Mouse (Mus musculus): ENCODE measurements around the gene Jagn1. TPM values are rescaled to one million over a fixed set of nuclear protein-coding genes. Genes with fewer than 3 reads are reported as not detected.

Gene Jagn1
- polyA plus RNA-seq, 1 experiment from 2014 or later: 86.5 TPM

DNA sequence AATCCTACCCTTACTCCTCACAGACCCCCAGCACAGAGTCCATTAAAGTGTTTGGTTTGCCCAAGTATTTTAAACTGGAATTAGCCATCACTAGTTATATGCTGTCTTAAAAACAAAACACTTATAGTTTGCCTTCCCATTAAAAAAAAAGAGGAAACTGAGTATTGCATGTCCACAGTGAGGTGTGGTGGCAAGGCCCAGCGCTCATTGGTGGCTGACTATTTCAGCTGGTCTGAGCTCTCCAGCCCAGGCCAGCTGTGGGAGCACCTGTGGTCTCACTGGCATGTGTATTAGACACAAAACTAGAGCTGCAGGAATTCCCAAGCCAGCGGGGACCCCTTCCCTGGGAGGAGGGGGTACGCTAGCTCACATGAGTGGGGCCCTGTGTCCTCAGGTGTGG, 26.1 kb downstream of the Jagn1 start:
- Histone ChIP-seq H3K27ac (no peak overlapping the region), H3K27me3 (ENCODE audit: insufficient read depth, poor library complexity, severe bottlenecking) (peaks cover 55% of the 10 kb centered on the region), H3K36me3 (no peaks in the 10 kb centered on the region), H3K4me3 (peak overlapping the region; percentile 48), H3K9me3 (no peaks in the 10 kb centered on the region), H3K4me1 (replicated peaks) (peaks cover 47% of the 10 kb centered on the region)
- no peak for DNase-seq (ENCODE audit: low spot score)
- 61% methylated on average over 3 of the region's 3 CpGs for WGBS

- WGBS: 9% methylated on average over 9 of the region's 9 CpGs
- peaks cover 55% of the 10 kb centered on the region for H3K27me3 ChIP-seq (ENCODE audit: insufficient read depth, poor library complexity, severe bottlenecking)
- peak overlapping the region; percentile 72 for H3K27ac ChIP-seq
- H3K4me3 ChIP-seq: peak overlapping the region; percentile 48
- no peaks in the 10 kb centered on the region for H3K36me3 ChIP-seq
- DNase-seq (ENCODE audit: low spot score): peak; percentile 74
- peaks cover 47% of the 10 kb centered on the region for H3K4me1 ChIP-seq (replicated peaks)
- H3K9me3 ChIP-seq: no peaks in the 10 kb centered on the region
Measured at GRCm38 (mm10) chr6:113469021-113469420, 26.7 kb downstream of the Jagn1 start.

- H3K36me3 ChIP-seq: no peaks in the 10 kb centered on the region
- peak overlapping the region; percentile 72 for H3K27ac ChIP-seq
- 2% methylated on average over 31 of the region's 31 CpGs for WGBS
- no peaks in the 10 kb centered on the region for H3K9me3 ChIP-seq
- peaks cover 47% of the 10 kb centered on the region for H3K4me1 ChIP-seq (replicated peaks)
- H3K27me3 ChIP-seq (ENCODE audit: insufficient read depth, poor library complexity, severe bottlenecking): peaks cover 55% of the 10 kb centered on the region
- H3K4me3 ChIP-seq: peak overlapping the region; percentile 48
- peak; percentile 82 for DNase-seq (ENCODE audit: low spot score)
Measured at GRCm38 (mm10) chr6:113469432-113469831, 27.1 kb downstream of the Jagn1 start.

GRCm38 (mm10) chr6:113471297-113471936, 29.0 kb downstream of the Jagn1 start, which contains the start of gene Il17rc:
Gene Il17rc, plus strand, starts transcription at chr6:113471427.
- Histone ChIP-seq H3K36me3 (no peaks in the 10 kb centered on the region), H3K4me3 (peak within 1 kb of the TSS; percentile 36), H3K4me1 (replicated peaks) (peaks cover 40% of the 10 kb centered on the region), H3K9me3 (no peaks in the 10 kb centered on the region), H3K27ac (peak within 1 kb of the TSS; percentile 68), H3K27me3 (ENCODE audit: insufficient read depth, poor library complexity, severe bottlenecking) (peaks cover 49% of the 10 kb centered on the region)
- 19% methylated on average over 12 of the region's 12 CpGs for WGBS
- peak; percentile 33 for DNase-seq (ENCODE audit: low spot score)

GRCm38 (mm10) chr6:113472061-113472460, 29.7 kb downstream of the Jagn1 start:
- WGBS: 65% methylated on average over 10 of the region's 10 CpGs
- no peak for DNase-seq (ENCODE audit: low spot score)
- peaks cover 49% of the 10 kb centered on the region for H3K27me3 ChIP-seq (ENCODE audit: insufficient read depth, poor library complexity, severe bottlenecking)
- no peaks in the 10 kb centered on the region for H3K36me3 ChIP-seq
- no peak overlapping the region for H3K4me3 ChIP-seq
- H3K9me3 ChIP-seq: no peaks in the 10 kb centered on the region
- peaks cover 40% of the 10 kb centered on the region for H3K4me1 ChIP-seq (replicated peaks)
- H3K27ac ChIP-seq: no peak overlapping the region

GRCm38 (mm10) chr6:113473246-113473645, 30.9 kb downstream of the Jagn1 start:
- Histone ChIP-seq H3K4me1 (replicated peaks) (peaks cover 44% of the 10 kb centered on the region), H3K9me3 (no peaks in the 10 kb centered on the region), H3K36me3 (no peaks in the 10 kb centered on the region), H3K4me3 (no peak overlapping the region), H3K27me3 (ENCODE audit: insufficient read depth, poor library complexity, severe bottlenecking) (peaks cover 46% of the 10 kb centered on the region), H3K27ac (no peak overlapping the region)
- no peak for DNase-seq (ENCODE audit: low spot score)
- WGBS: 84% methylated on average over 2 of the region's 2 CpGs

GRCm38 (mm10) chr6:113473715-113474114, 31.3 kb downstream of the Jagn1 start:
- DNase-seq (ENCODE audit: low spot score): no peak
- Histone ChIP-seq H3K27ac (no peak overlapping the region), H3K27me3 (ENCODE audit: insufficient read depth, poor library complexity, severe bottlenecking) (peaks cover 43% of the 10 kb centered on the region), H3K9me3 (no peaks in the 10 kb centered on the region), H3K4me1 (replicated peaks) (peaks cover 41% of the 10 kb centered on the region), H3K4me3 (no peak overlapping the region), H3K36me3 (no peaks in the 10 kb centered on the region)
- 90% methylated on average over 6 of the region's 6 CpGs for WGBS

- WGBS: 54% methylated on average over 7 of the region's 7 CpGs
Measured at GRCm38 (mm10) chr6:113477353-113477752, 35.0 kb downstream of the Jagn1 start.

DNA sequence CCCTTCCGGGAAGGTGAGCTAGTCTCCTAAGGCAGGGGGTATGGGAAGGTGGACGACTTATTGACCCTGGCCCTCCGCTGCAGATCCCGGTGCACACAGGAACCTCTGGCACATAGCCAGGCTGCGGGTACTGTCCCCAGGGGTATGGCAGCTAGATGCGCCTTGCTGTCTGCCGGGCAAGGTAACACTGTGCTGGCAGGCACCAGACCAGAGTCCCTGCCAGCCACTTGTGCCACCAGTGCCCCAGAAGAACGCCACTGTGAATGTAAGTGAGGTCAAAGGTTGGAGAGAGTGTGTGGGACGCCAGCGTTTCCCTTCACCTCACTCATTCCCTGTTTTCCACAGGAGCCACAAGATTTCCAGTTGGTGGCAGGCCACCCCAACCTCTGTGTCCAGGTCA, 36.5 kb downstream of the Jagn1 start:
- Histone ChIP-seq H3K9me3 (no peaks in the 10 kb centered on the region), H3K27me3 (ENCODE audit: insufficient read depth, poor library complexity, severe bottlenecking) (peaks cover 40% of the 10 kb centered on the region), H3K4me1 (replicated peaks) (peaks cover 30% of the 10 kb centered on the region), H3K4me3 (no peak overlapping the region), H3K36me3 (no peaks in the 10 kb centered on the region), H3K27ac (no peak overlapping the region)
- 83% methylated on average over 10 of the region's 10 CpGs for WGBS
- DNase-seq (ENCODE audit: low spot score): no peak

More at GRCm38 (mm10) chr6:113477353-113477752, 35.0 kb downstream of the Jagn1 start:
- DNase-seq (ENCODE audit: low spot score): no peak
- Histone ChIP-seq H3K4me1 (replicated peaks) (peaks cover 23% of the 10 kb centered on the region), H3K27me3 (ENCODE audit: insufficient read depth, poor library complexity, severe bottlenecking) (peaks cover 41% of the 10 kb centered on the region), H3K36me3 (no peaks in the 10 kb centered on the region), H3K4me3 (no peak overlapping the region), H3K9me3 (no peaks in the 10 kb centered on the region), H3K27ac (no peak overlapping the region)

GRCm38 (mm10) chr6:113480555-113481373, 38.4 kb downstream of the Jagn1 start:
- Histone ChIP-seq H3K9me3 (no peaks in the 10 kb centered on the region), H3K36me3 (no peaks in the 10 kb centered on the region), H3K4me1 (replicated peaks) (peaks cover 45% of the 10 kb centered on the region), H3K27ac (no peak overlapping the region), H3K27me3 (ENCODE audit: insufficient read depth, poor library complexity, severe bottlenecking) (peaks cover 40% of the 10 kb centered on the region), H3K4me3 (no peak overlapping the region)
- DNase-seq (ENCODE audit: low spot score): no peak
- WGBS: 68% methylated on average over 18 of the region's 18 CpGs

DNA sequence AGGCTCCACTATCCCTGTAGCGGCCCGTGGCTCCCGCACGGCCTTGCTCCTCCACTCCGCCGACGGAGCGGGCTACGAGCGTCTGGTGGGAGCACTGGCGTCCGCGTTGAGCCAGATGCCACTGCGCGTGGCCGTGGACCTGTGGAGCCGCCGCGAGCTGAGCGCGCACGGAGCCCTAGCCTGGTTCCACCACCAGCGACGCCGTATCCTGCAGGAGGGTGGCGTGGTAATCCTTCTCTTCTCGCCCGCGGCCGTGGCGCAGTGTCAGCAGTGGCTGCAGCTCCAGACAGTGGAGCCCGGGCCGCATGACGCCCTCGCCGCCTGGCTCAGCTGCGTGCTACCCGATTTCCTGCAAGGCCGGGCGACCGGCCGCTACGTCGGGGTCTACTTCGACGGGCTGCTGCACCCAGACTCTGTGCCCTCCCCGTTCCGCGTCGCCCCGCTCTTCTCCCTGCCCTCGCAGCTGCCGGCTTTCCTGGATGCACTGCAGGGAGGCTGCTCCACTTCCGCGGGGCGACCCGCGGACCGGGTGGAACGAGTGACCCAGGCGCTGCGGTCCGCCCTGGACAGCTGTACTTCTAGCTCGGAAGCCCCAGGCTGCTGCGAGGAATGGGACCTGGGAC, 40.2 kb downstream of the Jagn1 start:
- DNase-seq (ENCODE audit: low spot score): no peak
- WGBS: under 1% methylated on average over 65 of the region's 65 CpGs
- H3K36me3 ChIP-seq: peaks cover 11% of the 10 kb centered on the region; the same call in 1 of the 2 replicates

GRCm38 (mm10) chr6:113483100-113483615, 40.8 kb downstream of the Jagn1 start, which contains the start of gene Creld1:
Gene Creld1, plus strand, starts transcription at chr6:113483297.
- H3K27ac ChIP-seq: peak within 1 kb of the TSS; percentile 94
- H3K4me3 ChIP-seq: peak within 1 kb of the TSS; percentile 62
- H3K27me3 ChIP-seq (ENCODE audit: insufficient read depth, poor library complexity, severe bottlenecking): peaks cover 40% of the 10 kb centered on the region
- under 1% methylated on average over 26 of the region's 26 CpGs for WGBS
- peaks cover 16% of the 10 kb centered on the region for H3K36me3 ChIP-seq
- peaks cover 53% of the 10 kb centered on the region for H3K4me1 ChIP-seq (replicated peaks)
- H3K9me3 ChIP-seq: no peaks in the 10 kb centered on the region
- peak; percentile 95 for DNase-seq (ENCODE audit: low spot score)

More for the DNA sequence above, 40.2 kb downstream of the Jagn1 start:
- Histone ChIP-seq H3K27ac (peak overlapping the region; percentile 94), H3K9me3 (no peaks in the 10 kb centered on the region), H3K4me1 (replicated peaks) (peaks cover 51% of the 10 kb centered on the region), H3K4me3 (peak overlapping the region; percentile 62), H3K27me3 (ENCODE audit: insufficient read depth, poor library complexity, severe bottlenecking) (peaks cover 40% of the 10 kb centered on the region)

Data from hindbrain, embryonic 10.5 days (tissue).